Mouse (Mus musculus) urinary bladder, postnatal 4 days (tissue): ENCODE data around the gene Raf1.

Experiments
- DNase-seq, 2 experiments: peaks; one replicate each; pipeline ENCODE4 v3.0.0; 2021 to 2022; ENCODE audit warnings: low spot score in 2 of 2

Raf1 gene

GRCm38 (mm10) chr6:115676452-115677128 is at the start of gene Raf1:
Raf1 (minus strand) TSS chr6:115676635.
- DNase-seq: peak; percentile 97

GRCm38 (mm10) chr6:115722246-115722645 is 45.8 kb upstream of the Raf1 start:
- no peak for DNase-seq

GRCm38 (mm10) chr6:115717715-115718558 is 41.5 kb upstream of the Raf1 start:
- peak in 1 of 2 experiments; percentile 49 for DNase-seq

GRCm38 (mm10) chr6:115717101-115717652 is 40.7 kb upstream of the Raf1 start:
- no peak for DNase-seq

GRCm38 (mm10) chr6:115711261-115711660 is 34.8 kb upstream of the Raf1 start:
- DNase-seq: no peak

- no peak for DNase-seq
These were observed 26.5 kb upstream of the Raf1 start for GRCm38 (mm10) chr6:115702901-115703300.

GRCm38 (mm10) chr6:115701302-115701701 is 24.9 kb upstream of the Raf1 start:
- DNase-seq: no peak

- DNase-seq: no peak
These were observed 24.3 kb upstream of the Raf1 start for GRCm38 (mm10) chr6:115700778-115701177.

GRCm38 (mm10) chr6:115698699-115699098 is 22.3 kb upstream of the Raf1 start:
- DNase-seq: no peak

GRCm38 (mm10) chr6:115697739-115698558 is 21.5 kb upstream of the Raf1 start:
- no peak for DNase-seq

GRCm38 (mm10) chr6:115696707-115697215 is 20.3 kb upstream of the Raf1 start:
- DNase-seq: no peak

- no peak for DNase-seq
These were observed 18.7 kb upstream of the Raf1 start for GRCm38 (mm10) chr6:115695124-115695523.

- no peak for DNase-seq
These were observed 18.0 kb upstream of the Raf1 start for GRCm38 (mm10) chr6:115694441-115694842.

- no peak for DNase-seq
These were observed 16.7 kb upstream of the Raf1 start for GRCm38 (mm10) chr6:115692963-115693730.

- DNase-seq: no peak
These were observed 15.9 kb upstream of the Raf1 start for GRCm38 (mm10) chr6:115692163-115692950.

GRCm38 (mm10) chr6:115690105-115690504 is 13.7 kb upstream of the Raf1 start:
- no peak for DNase-seq

GRCm38 (mm10) chr6:115688589-115688988 is 12.2 kb upstream of the Raf1 start:
- DNase-seq: no peak

GRCm38 (mm10) chr6:115687753-115688152 is 11.3 kb upstream of the Raf1 start:
- no peak for DNase-seq

GRCm38 (mm10) chr6:115684851-115685646 is 8.6 kb upstream of the Raf1 start:
- DNase-seq: no peak
